Mouse (Mus musculus) layer of hippocampus, postnatal 36 days (tissue): ENCODE results near the gene Vmp1. TPM values are rescaled to one million over a fixed set of nuclear protein-coding genes. Genes with fewer than 3 reads are reported as not detected.

Experiments used
- DNase-seq, 2 experiments: peaks; one replicate each; pipeline ENCODE4 v3.0.0; 2022
- total RNA-seq, 2 experiments: library from RNA; stranded (reverse); gene quantifications; 2 replicates each; pipeline ENCODE4 v1.2.3; 2021

Gene Vmp1
- total RNA-seq, 2 experiments from 2014 or later = 119 to 137 TPM

GRCm38 (mm10) chr11:86599378-86600208 lies 84.0 kb downstream of the Vmp1 start:
- DNase-seq = no peak

- no peak for DNase-seq
Measured at GRCm38 (mm10) chr11:86598572-86598971, 85.1 kb downstream of the Vmp1 start.

- DNase-seq = no peak
Measured at GRCm38 (mm10) chr11:86598154-86598553, 85.5 kb downstream of the Vmp1 start.

GRCm38 (mm10) chr11:86596976-86597375 lies 86.7 kb downstream of the Vmp1 start:
- DNase-seq = no peak

- peak; percentile 39 to 61 for DNase-seq
Measured at GRCm38 (mm10) chr11:86596187-86596960, 87.3 kb downstream of the Vmp1 start.

- DNase-seq = no peak
Measured at GRCm38 (mm10) chr11:86595366-86595765, 88.3 kb downstream of the Vmp1 start.

- DNase-seq = no peak
Measured at GRCm38 (mm10) chr11:86594188-86594876, 89.3 kb downstream of the Vmp1 start.

GRCm38 (mm10) chr11:86593443-86593842 lies 90.2 kb downstream of the Vmp1 start:
- no peak for DNase-seq

- DNase-seq = no peak
Measured at GRCm38 (mm10) chr11:86592993-86593392, 90.6 kb downstream of the Vmp1 start.

- DNase-seq = no peak
Measured at GRCm38 (mm10) chr11:86591931-86592616, 91.6 kb downstream of the Vmp1 start.

- DNase-seq = no peak
Measured at GRCm38 (mm10) chr11:86591301-86591845, 92.3 kb downstream of the Vmp1 start.

GRCm38 (mm10) chr11:86590579-86590978 lies 93.1 kb downstream of the Vmp1 start:
- no peak for DNase-seq

- DNase-seq = no peak
Measured at GRCm38 (mm10) chr11:86590066-86590465, 93.6 kb downstream of the Vmp1 start.

- no peak for DNase-seq
Measured at GRCm38 (mm10) chr11:86588583-86589298, 94.9 kb downstream of the Vmp1 start.

- DNase-seq = no peak
Measured at GRCm38 (mm10) chr11:86587830-86588229, 95.8 kb downstream of the Vmp1 start.

GRCm38 (mm10) chr11:86586868-86587792 lies 96.5 kb downstream of the Vmp1 start:
- DNase-seq = no peak

GRCm38 (mm10) chr11:86586177-86586867 lies 97.3 kb downstream of the Vmp1 start:
- DNase-seq = no peak

- no peak for DNase-seq
Measured at GRCm38 (mm10) chr11:86585598-86585984, 98.0 kb downstream of the Vmp1 start.

GRCm38 (mm10) chr11:86584898-86585597 lies 98.6 kb downstream of the Vmp1 start:
- DNase-seq = no peak
